Mouse (Mus musculus) G1E (cell line): ENCODE data around the gene Pdc.
"Not testable (repeated sequence)": the region's sequence is repeated elsewhere in the genome, so short reads cannot be mapped to it uniquely, and the experiment has no call there.

Experiments
- CTCF ChIP-seq: IDR thresholded peaks from 2 replicates; pipeline ENCODE4 v1.5.1; 2012; ENCODE audit warnings: low read depth, low read length, inconsistent platforms, mixed read lengths
- GATA1 ChIP-seq: IDR thresholded peaks from 2 replicates; pipeline ENCODE4 v1.6.1; 2012; ENCODE audit warnings: borderline replicate concordance, low read length, inconsistent platforms, mixed read lengths
- TAL1 ChIP-seq: conservative IDR thresholded peaks from 2 replicates; pipeline ENCODE4 v1.6.1; 2012; ENCODE audit warnings: low read depth, low read length, inconsistent platforms, mixed read lengths

DNA sequence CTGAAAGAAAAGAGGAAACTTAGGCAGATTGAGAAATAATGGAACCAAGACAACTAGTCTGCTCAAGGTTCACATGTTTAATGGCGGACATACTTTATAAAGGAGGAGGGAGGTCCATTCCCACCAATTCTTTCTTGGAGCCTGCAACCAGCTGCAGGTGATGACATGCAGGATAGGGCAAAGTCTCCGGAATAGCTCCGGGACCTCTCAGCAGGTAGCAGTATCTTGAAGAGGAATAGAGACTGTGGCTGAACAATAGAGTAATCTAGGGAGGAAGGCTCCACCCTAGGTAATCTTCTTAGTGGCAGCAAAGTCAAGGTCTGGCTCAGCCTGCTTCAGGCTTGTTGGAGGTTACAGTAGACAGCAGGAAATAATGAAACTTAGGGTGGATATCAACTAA, 25.2 kb upstream of the Pdc start:
- not testable (repeated sequence) for TF ChIP-seq CTCF, GATA1, TAL1
